In the genomic region with DNA sequence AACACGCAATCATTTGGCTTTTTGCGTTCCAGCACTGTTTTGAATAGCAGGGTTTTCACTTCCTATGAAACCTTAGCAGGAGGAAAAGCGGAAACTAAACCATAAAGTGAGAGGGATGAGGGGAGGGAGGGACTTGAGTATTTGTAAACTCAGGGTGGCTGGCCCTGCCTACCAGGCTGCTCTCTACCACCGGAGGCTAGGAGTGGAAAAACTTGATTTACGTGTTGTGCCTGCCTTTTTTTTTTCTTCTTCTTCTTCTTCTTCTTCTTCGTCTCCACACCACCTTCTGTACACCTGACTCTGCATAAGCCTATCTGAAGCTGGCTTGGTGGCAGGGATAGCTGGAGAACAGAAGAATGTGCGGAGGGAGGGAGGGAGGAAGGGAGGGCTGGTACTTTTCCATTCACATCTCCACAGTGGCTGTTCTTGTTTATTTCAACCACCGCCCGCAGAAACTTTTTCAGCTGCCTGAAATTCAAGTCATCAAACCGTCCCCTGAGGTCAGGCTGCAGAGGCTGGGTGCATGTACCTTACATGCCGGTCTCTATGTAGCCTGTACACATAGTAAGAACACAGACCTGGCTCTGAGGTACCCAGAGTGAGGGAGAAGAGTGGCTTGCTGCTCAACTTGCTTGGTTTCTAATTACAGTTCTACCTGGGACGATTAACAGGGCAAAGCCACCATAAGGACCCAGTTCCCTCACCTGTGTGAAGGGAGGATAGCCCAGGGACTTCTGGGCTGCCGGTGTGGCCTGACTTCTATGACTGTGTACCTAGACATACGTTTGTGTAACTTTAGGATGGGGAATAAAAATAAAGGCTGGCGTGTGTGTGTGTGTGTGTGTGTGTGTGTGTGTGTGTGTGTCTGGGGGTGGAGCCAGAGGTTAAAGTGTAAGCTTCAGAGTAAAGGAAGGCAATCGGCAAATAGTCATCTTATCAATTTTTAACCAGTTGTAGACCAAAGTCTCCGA, we compare ENCODE assay signal across 9 mouse cellular contexts. TPM values are rescaled to one million over a fixed set of nuclear protein-coding genes. Genes with fewer than 3 reads are reported as not detected.
DNase-seq lines count a peak whose midpoint lies in the region; ATAC-seq lines count a peak whose summit lies in the region.
"Had no signal": no experiment of that assay in that cellular context is flagged by ENCODE, and none has a peak within 500 bp of the region (broad histone marks: within the 10 kb centered on the region; RNA-seq: fewer than 3 reads in every experiment).

No protein-coding gene starts in this region.

- H3K36me3 ChIP-seq in kidney, embryonic 15.5 days, result no peaks in the 10 kb centered on the region
- H3K36me3 ChIP-seq in midbrain, embryonic 11.5 days (ENCODE audit: control insufficient read depth, insufficient read depth, low read length), result no peaks in the 10 kb centered on the region
- H3K36me3 ChIP-seq: hindbrain, embryonic 15.5 days had no signal

- peaks cover 9% of the 10 kb centered on the region; the same call in 1 of the 2 replicates for H3K4me1 ChIP-seq in brown adipose tissue, adult 24 weeks (ENCODE audit: control insufficient read depth, insufficient read depth, insufficient read length, low read length)
- peaks cover 39% of the 10 kb centered on the region for H3K4me1 ChIP-seq in kidney, embryonic 15.5 days
- peaks cover 5% of the 10 kb centered on the region; the same call in 1 of the 2 replicates for H3K4me1 ChIP-seq in midbrain, embryonic 11.5 days (ENCODE audit: control insufficient read depth, insufficient read depth, low read length)

- H3K27me3 ChIP-seq in kidney, embryonic 15.5 days, result no peaks in the 10 kb centered on the region
- peaks cover 3% of the 10 kb centered on the region; the same call in 1 of the 2 replicates for H3K27me3 ChIP-seq in midbrain, embryonic 11.5 days (ENCODE audit: control insufficient read depth, insufficient read depth, low read length)

- WGBS in kidney, embryonic 15.5 days, result 30% methylated on average over 17 of the region's 17 CpGs
- WGBS in midbrain, embryonic 11.5 days, result 62% methylated on average over 17 of the region's 17 CpGs

- no peak overlapping the region for H3K9ac ChIP-seq in kidney, embryonic 15.5 days
- H3K9ac ChIP-seq in midbrain, embryonic 11.5 days (ENCODE audit: low read length), result no peak overlapping the region
- H3K9ac ChIP-seq: hindbrain, embryonic 15.5 days had no signal

- H3K4me3 ChIP-seq in brown adipose tissue, adult 24 weeks (ENCODE audit: insufficient read depth, low read depth, low read length), result 0 out of 2 replicates have a peak overlapping the region, but pooled peaks have one; percentile 3
- 0 out of 2 replicates have a peak overlapping the region, but pooled peaks have one; percentile 10 for H3K4me3 ChIP-seq in kidney, embryonic 15.5 days (replicated peaks)
- H3K4me3 ChIP-seq in midbrain, embryonic 11.5 days (ENCODE audit: low read depth, low read length), result no peak overlapping the region
- H3K4me3 ChIP-seq: hindbrain, embryonic 15.5 days had no signal

- peak overlapping the region; percentile 43 for H3K27ac ChIP-seq in brown adipose tissue, adult 24 weeks (replicated peaks; ENCODE audit: low read depth, low read length)
- peak overlapping the region; percentile 82 for H3K27ac ChIP-seq in kidney, embryonic 15.5 days
- H3K27ac ChIP-seq in midbrain, embryonic 11.5 days (ENCODE audit: low read depth, low read length), result no peak overlapping the region
- H3K27ac ChIP-seq: hindbrain, embryonic 15.5 days had no signal

- DNase-seq in cerebellum, adult 11 months, result peak; percentile 14
- peak; percentile 46 for DNase-seq in lung, postnatal 14 days
- no peak for DNase-seq in spleen, adult 18-20 months
- DNase-seq in midbrain, embryonic 11.5 days (ENCODE audit: low spot score, missing footprints), result no peak
- no peak for DNase-seq in left cerebral cortex, adult 11 months (ENCODE audit: low spot score)

- no peaks in the 10 kb centered on the region for H3K9me3 ChIP-seq in kidney, embryonic 15.5 days (replicated peaks)
- H3K9me3 ChIP-seq in midbrain, embryonic 11.5 days (ENCODE audit: control insufficient read depth, low read length), result no peaks in the 10 kb centered on the region
- H3K9me3 ChIP-seq: hindbrain, embryonic 15.5 days had no signal

- H3K4me2 ChIP-seq in kidney, embryonic 15.5 days, result peak overlapping the region; percentile 36
- no peak overlapping the region for H3K4me2 ChIP-seq in midbrain, embryonic 11.5 days
- H3K4me2 ChIP-seq: hindbrain, embryonic 15.5 days had no signal

- no peak for ATAC-seq in cerebellum, adult (ENCODE audit: insufficient number of reproducible peaks, low FRiP score, low TSS enrichment)
- peak; percentile 59 for ATAC-seq in kidney, embryonic 15.5 days (replicated peaks; ENCODE audit: low FRiP score)
- ATAC-seq in midbrain, embryonic 11.5 days (ENCODE audit: low FRiP score), result no peak

RNA-seq across cellular contexts. Expression of gene Bcl6, which starts 5.0 kb away (rescaled TPM):
- 20.3 and 66.4 TPM in 2 replicates for polyA plus RNA-seq in brown adipose tissue, adult 24 weeks (2012; ENCODE audit: insufficient read depth, insufficient read length, missing spikeins)
- polyA plus RNA-seq in kidney, embryonic 15.5 days (2015; fragmentation: Nextera tagmentation; extraction: Ambion mirVana), result 0.87 and 0.94 TPM in 2 replicates
- 0.11 TPM in 1 of 2 replicates, not detected in the other for polyA plus RNA-seq in midbrain, embryonic 11.5 days (2014; fragmentation: Nextera tagmentation; extraction: Ambion mirVana)

RNA-seq across cellular contexts. Expression of gene Gm37419, which starts 5.4 kb away (rescaled TPM):
- not detected in 2 replicates for polyA plus RNA-seq in brown adipose tissue, adult 24 weeks (2012; ENCODE audit: insufficient read depth, insufficient read length, missing spikeins)
- not detected in 2 replicates for polyA plus RNA-seq in kidney, embryonic 15.5 days (2015; fragmentation: Nextera tagmentation; extraction: Ambion mirVana)
- not detected in 2 replicates for polyA plus RNA-seq in midbrain, embryonic 11.5 days (2014; fragmentation: Nextera tagmentation; extraction: Ambion mirVana)
- polyA plus RNA-seq: hindbrain, embryonic 15.5 days had no signal

Comparison
In these comparisons a context has a peak if more than half of its experiments do, and no peak if none do; other contexts are left out.
1. DNase-seq: peak in cerebellum, adult 11 months (single experiment) and lung, postnatal 14 days (single experiment); none in spleen, adult 18-20 months (0 of 2), midbrain, embryonic 11.5 days (single experiment) and left cerebral cortex, adult 11 months (single experiment).
2. RNA of gene Bcl6, which starts 5.0 kb away (polyA plus RNA-seq): 20.3 to 66.4 TPM in brown adipose tissue, adult 24 weeks; 0.87 to 0.94 TPM in kidney, embryonic 15.5 days and 0.11 TPM in midbrain, embryonic 11.5 days; every median in the first group is over 10 times any median in the second.